Mouse (Mus musculus) ovary, postnatal 10 days (tissue): Measurements from ENCODE around the gene Btbd1.

Source experiments
- DNase-seq: peaks from one replicate; pipeline ENCODE4 v3.0.0; 2022; ENCODE audit warnings: low spot score

Btbd1 gene

GRCm38 (mm10) chr7:81829379-81829894 is at the start of gene Btbd1:
Gene Btbd1, minus strand, starts transcription at chr7:81829431.
- peak; percentile 64 for DNase-seq

GRCm38 (mm10) chr7:81875372-81875771 is 46.1 kb upstream of the Btbd1 start:
- no peak for DNase-seq

- no peak for DNase-seq
Measured at GRCm38 (mm10) chr7:81874636-81875035, 45.4 kb upstream of the Btbd1 start.

- no peak for DNase-seq
Measured at GRCm38 (mm10) chr7:81873807-81874206, 44.6 kb upstream of the Btbd1 start.

- no peak for DNase-seq
Measured at GRCm38 (mm10) chr7:81872493-81873013, 43.3 kb upstream of the Btbd1 start.

- peak; percentile 32 for DNase-seq
Measured at GRCm38 (mm10) chr7:81868158-81868557, 38.9 kb upstream of the Btbd1 start.

- no peak for DNase-seq
Measured at GRCm38 (mm10) chr7:81867231-81867930, 38.1 kb upstream of the Btbd1 start.

GRCm38 (mm10) chr7:81865937-81866336 is 36.7 kb upstream of the Btbd1 start:
- DNase-seq: no peak

GRCm38 (mm10) chr7:81864552-81864951 is 35.3 kb upstream of the Btbd1 start:
- DNase-seq: no peak

GRCm38 (mm10) chr7:81862587-81863583 is 33.7 kb upstream of the Btbd1 start:
- no peak for DNase-seq

- DNase-seq: no peak
Measured at GRCm38 (mm10) chr7:81861921-81862320, 32.7 kb upstream of the Btbd1 start.

GRCm38 (mm10) chr7:81861461-81861860 is 32.2 kb upstream of the Btbd1 start:
- no peak for DNase-seq

- no peak for DNase-seq
Measured at GRCm38 (mm10) chr7:81860996-81861395, 31.8 kb upstream of the Btbd1 start.

GRCm38 (mm10) chr7:81860071-81860470 is 30.8 kb upstream of the Btbd1 start:
- no peak for DNase-seq

GRCm38 (mm10) chr7:81858968-81859721 is 29.9 kb upstream of the Btbd1 start, which contains the start of gene Tm6sf1:
Gene Tm6sf1, plus strand, starts transcription at chr7:81859001.
- no peak for DNase-seq

GRCm38 (mm10) chr7:81858236-81858635 is 29.0 kb upstream of the Btbd1 start:
- DNase-seq: no peak

- no peak for DNase-seq
Measured at GRCm38 (mm10) chr7:81856221-81856620, 27.0 kb upstream of the Btbd1 start.

- no peak for DNase-seq
Measured at GRCm38 (mm10) chr7:81855694-81856093, 26.5 kb upstream of the Btbd1 start, which contains the start of gene Gm10160. Gene Gm10160, minus strand, starts transcription at chr7:81855794.

- DNase-seq: no peak
Measured at GRCm38 (mm10) chr7:81854568-81855307, 25.5 kb upstream of the Btbd1 start.

- no peak for DNase-seq
Measured at GRCm38 (mm10) chr7:81851706-81852105, 22.5 kb upstream of the Btbd1 start.

GRCm38 (mm10) chr7:81850171-81850570 is 20.9 kb upstream of the Btbd1 start:
- no peak for DNase-seq
